Mouse (Mus musculus) stomach, embryonic 14.5 days (tissue): ENCODE data around the gene Smdt1. TPM values are rescaled to one million over a fixed set of nuclear protein-coding genes. Genes with fewer than 3 reads are reported as not detected.

ENCODE experiments used
- ATAC-seq: fragments of 200-750 bp; cut with Nextera tagmentation; 2 replicates; pipeline ENCODE4 v1.8.0; 2017; ENCODE audit warnings: low read depth, moderate TSS enrichment; ENCODE audit not compliant: insufficient number of reproducible peaks, insufficient read depth, low FRiP score
- H3K27ac ChIP-seq: fragments of 300-500 bp; sonication (generic); 2 replicates; pipeline ENCODE4 v1.5.1; 2014; ENCODE audit warnings: mild to moderate bottlenecking, low read length, moderate library complexity, mixed read lengths
- H3K27me3 ChIP-seq: fragments of 300-500 bp; sonication (generic); 2 replicates; pipeline ENCODE4 v1.6.1; 2014; ENCODE audit warnings: low read length, control low read depth, mixed read lengths; ENCODE audit not compliant: control insufficient read depth, insufficient read depth
- H3K36me3 ChIP-seq: fragments of 300-500 bp; sonication (generic); 2 replicates; pipeline ENCODE4 v1.6.1; 2014; ENCODE audit warnings: mild to moderate bottlenecking, control low read depth, low read length, moderate library complexity, mixed read lengths; ENCODE audit not compliant: control insufficient read depth, insufficient read depth
- H3K4me1 ChIP-seq: fragments of 300-500 bp; sonication (generic); 2 replicates; pipeline ENCODE4 v1.6.1; 2014; ENCODE audit warnings: low read length, control low read depth, mixed read lengths; ENCODE audit not compliant: control insufficient read depth, insufficient read depth
- H3K4me2 ChIP-seq: fragments of 300-500 bp; sonication (generic); replicated peaks from 2 replicates; pipeline ENCODE4 v1.6.1; 2014; ENCODE audit warnings: low read depth, low read length, control low read depth
- H3K4me3 ChIP-seq: fragments of 300-500 bp; sonication (generic); 2 replicates; pipeline ENCODE4 v1.5.1; 2014; ENCODE audit warnings: low read depth, low read length, control low read depth
- H3K9ac ChIP-seq: fragments of 300-500 bp; sonication (generic); replicated peaks from 2 replicates; pipeline ENCODE4 v1.6.1; 2014; ENCODE audit warnings: low read depth, mild to moderate bottlenecking, control low read depth, low read length, moderate library complexity, mixed read lengths
- H3K9me3 ChIP-seq: fragments of 300-500 bp; sonication (generic); 2 replicates; pipeline ENCODE4 v1.6.1; 2016; ENCODE audit warnings: low read depth, low read length, control low read depth; ENCODE audit not compliant: control insufficient read depth
- WGBS: fragments of 180-500 bp; shearing (Covaris S2); extraction: QIAGEN DNeasy Blood & Tissue Kit; methylation state at CpG from one replicate; pipeline ENCODE4 v1.1.7; 2014; 5-methylcytosine and 5-hydroxymethylcytosine counted together
- polyA plus RNA-seq: library from polyadenylated mRNA; unstranded; fragments of >200 nt; fragmentation: Nextera tagmentation; extraction: Ambion mirVana; gene quantifications from 2 replicates; pipeline ENCODE4 v1.2.1, GENCODE M21; 2014

Gene Smdt1
- polyA plus RNA-seq, 1 experiment from 2014 or later = 266 TPM

GRCm38 (mm10) chr15:82368851-82369250 is 30.1 kb downstream of the Smdt1 start:
- H3K27me3 ChIP-seq = no peaks in the 10 kb centered on the region
- H3K4me3 ChIP-seq = no peak overlapping the region
- WGBS = 82% methylated on average over 1 of the region's 1 CpGs
- no peaks in the 10 kb centered on the region for H3K9me3 ChIP-seq
- no peak overlapping the region for H3K9ac ChIP-seq
- H3K4me1 ChIP-seq = no peaks in the 10 kb centered on the region
- H3K36me3 ChIP-seq = no peaks in the 10 kb centered on the region
- H3K4me2 ChIP-seq = no peak overlapping the region
- no peak for ATAC-seq
- no peak overlapping the region for H3K27ac ChIP-seq

- no peak overlapping the region for H3K9ac ChIP-seq
- peaks cover 10% of the 10 kb centered on the region for H3K4me1 ChIP-seq
- no peak overlapping the region for H3K27ac ChIP-seq
- 89% methylated on average over 6 of the region's 6 CpGs for WGBS
- no peak overlapping the region for H3K4me3 ChIP-seq
- H3K4me2 ChIP-seq = no peak overlapping the region
- H3K36me3 ChIP-seq = no peaks in the 10 kb centered on the region
- no peaks in the 10 kb centered on the region for H3K9me3 ChIP-seq
- no peaks in the 10 kb centered on the region for H3K27me3 ChIP-seq
- no peak for ATAC-seq
Observed at GRCm38 (mm10) chr15:82372446-82372845, 33.7 kb downstream of the Smdt1 start.

GRCm38 (mm10) chr15:82372991-82373390 is 34.2 kb downstream of the Smdt1 start:
- Histone ChIP-seq H3K36me3 (no peaks in the 10 kb centered on the region), H3K9ac (no peak overlapping the region), H3K4me2 (no peak overlapping the region), H3K27me3 (no peaks in the 10 kb centered on the region), H3K4me1 (peaks cover 14% of the 10 kb centered on the region), H3K27ac (no peak overlapping the region), H3K9me3 (no peaks in the 10 kb centered on the region), H3K4me3 (no peak overlapping the region)
- ATAC-seq = no peak
- 84% methylated on average over 5 of the region's 5 CpGs for WGBS

DNA sequence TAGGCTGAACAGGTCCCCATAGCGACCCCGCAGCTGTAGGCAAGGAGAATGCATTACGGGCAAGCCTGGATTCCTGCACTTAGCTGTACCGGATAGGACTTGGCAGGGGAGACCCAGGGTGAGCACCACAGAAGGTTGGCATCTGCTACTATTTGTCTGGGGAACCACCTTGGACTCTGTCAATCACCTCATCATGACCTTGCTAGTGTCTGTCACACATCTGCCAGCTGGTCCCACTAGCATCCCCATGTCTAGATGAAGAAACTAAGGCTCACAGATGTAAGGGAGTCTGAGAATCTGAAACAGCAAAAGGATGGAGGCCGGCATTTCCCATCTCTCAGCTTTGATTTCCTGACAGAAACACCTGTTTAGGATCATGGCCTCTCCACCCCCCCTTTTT is 35.7 kb downstream of the Smdt1 start:
- 78% methylated on average over 5 of the region's 5 CpGs for WGBS
- Histone ChIP-seq H3K27ac (no peak overlapping the region), H3K36me3 (no peaks in the 10 kb centered on the region), H3K4me2 (no peak overlapping the region), H3K9me3 (no peaks in the 10 kb centered on the region), H3K4me1 (peaks cover 17% of the 10 kb centered on the region), H3K4me3 (no peak overlapping the region), H3K9ac (no peak overlapping the region), H3K27me3 (no peaks in the 10 kb centered on the region)
- ATAC-seq = no peak

- Histone ChIP-seq H3K27me3 (no peaks in the 10 kb centered on the region), H3K9ac (no peak overlapping the region), H3K36me3 (no peaks in the 10 kb centered on the region), H3K4me2 (no peak overlapping the region), H3K27ac (no peak overlapping the region), H3K4me3 (no peak overlapping the region), H3K9me3 (no peaks in the 10 kb centered on the region), H3K4me1 (peaks cover 27% of the 10 kb centered on the region)
- ATAC-seq = no peak
- 87% methylated on average over 9 of the region's 9 CpGs for WGBS
Observed at GRCm38 (mm10) chr15:82375855-82376254, 37.1 kb downstream of the Smdt1 start.

- no peak overlapping the region for H3K9ac ChIP-seq
- H3K27me3 ChIP-seq = no peaks in the 10 kb centered on the region
- 61% methylated on average over 17 of the region's 17 CpGs for WGBS
- H3K36me3 ChIP-seq = no peaks in the 10 kb centered on the region
- H3K4me1 ChIP-seq = peaks cover 27% of the 10 kb centered on the region
- no peaks in the 10 kb centered on the region for H3K9me3 ChIP-seq
- H3K4me2 ChIP-seq = no peak overlapping the region
- no peak for ATAC-seq
- H3K4me3 ChIP-seq = no peak overlapping the region
- H3K27ac ChIP-seq = peak overlapping the region; percentile 3; the same call in 1 of the 2 replicates
Observed at GRCm38 (mm10) chr15:82376393-82377138, 37.8 kb downstream of the Smdt1 start.

DNA sequence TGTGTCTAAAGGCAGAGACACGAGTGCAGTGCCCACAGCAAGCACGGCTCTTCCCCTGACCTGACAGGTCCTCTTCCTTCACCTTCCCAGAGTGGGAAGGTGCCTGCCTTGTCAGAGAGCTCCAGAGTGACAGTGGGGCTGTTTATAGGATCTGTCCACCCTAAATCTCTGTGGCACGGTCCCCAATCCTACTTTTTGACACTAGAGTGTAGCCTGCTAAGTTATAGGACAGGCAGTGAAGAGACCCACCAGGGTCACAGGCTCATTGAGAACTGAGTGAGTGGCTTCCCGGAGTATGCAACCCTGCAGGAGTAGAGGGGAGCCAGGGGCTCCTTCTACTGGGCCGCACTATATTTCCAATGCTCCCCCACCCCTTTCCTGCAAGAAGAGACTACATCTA is 38.9 kb downstream of the Smdt1 start:
- no peaks in the 10 kb centered on the region for H3K36me3 ChIP-seq
- WGBS = 70% methylated on average over 5 of the region's 5 CpGs
- no peak overlapping the region for H3K27ac ChIP-seq

GRCm38 (mm10) chr15:82378261-82379180 is 39.8 kb downstream of the Smdt1 start:
- Histone ChIP-seq H3K9me3 (no peaks in the 10 kb centered on the region), H3K4me3 (no peak overlapping the region), H3K27me3 (no peaks in the 10 kb centered on the region), H3K9ac (no peak overlapping the region), H3K27ac (0 out of 2 replicates have a peak overlapping the region, but pooled peaks have one; percentile 81), H3K36me3 (no peaks in the 10 kb centered on the region), H3K4me1 (peaks cover 27% of the 10 kb centered on the region), H3K4me2 (peak overlapping the region; percentile 66; the same call in 1 of the 2 replicates)
- no peak for ATAC-seq
- 29% methylated on average over 15 of the region's 15 CpGs for WGBS

More for the DNA sequence above, 38.9 kb downstream of the Smdt1 start:
- Histone ChIP-seq H3K9ac (no peak overlapping the region), H3K9me3 (no peaks in the 10 kb centered on the region), H3K27me3 (no peaks in the 10 kb centered on the region), H3K4me1 (peaks cover 27% of the 10 kb centered on the region), H3K4me3 (no peak overlapping the region), H3K4me2 (no peak overlapping the region)
- no peak for ATAC-seq
